Mouse (Mus musculus) thymus, postnatal 0 days (tissue): ENCODE data around the gene Fgfr2. TPM values are rescaled to one million over a fixed set of nuclear protein-coding genes. Genes with fewer than 3 reads are reported as not detected.

Source experiments
- DNase-seq: peaks from one replicate; pipeline ENCODE4 v3.0.0-alpha.2; 2015; ENCODE audit warnings: low spot score
- polyA plus RNA-seq: library from polyadenylated mRNA; unstranded; fragments of >200 nt; fragmentation: Nextera tagmentation; extraction: Ambion mirVana; gene quantifications from 2 replicates; pipeline ENCODE4 v1.2.1, GENCODE M21; 2015

Fgfr2 gene
- polyA plus RNA-seq, 1 experiment from 2014 or later, result 23.6 TPM

DNA sequence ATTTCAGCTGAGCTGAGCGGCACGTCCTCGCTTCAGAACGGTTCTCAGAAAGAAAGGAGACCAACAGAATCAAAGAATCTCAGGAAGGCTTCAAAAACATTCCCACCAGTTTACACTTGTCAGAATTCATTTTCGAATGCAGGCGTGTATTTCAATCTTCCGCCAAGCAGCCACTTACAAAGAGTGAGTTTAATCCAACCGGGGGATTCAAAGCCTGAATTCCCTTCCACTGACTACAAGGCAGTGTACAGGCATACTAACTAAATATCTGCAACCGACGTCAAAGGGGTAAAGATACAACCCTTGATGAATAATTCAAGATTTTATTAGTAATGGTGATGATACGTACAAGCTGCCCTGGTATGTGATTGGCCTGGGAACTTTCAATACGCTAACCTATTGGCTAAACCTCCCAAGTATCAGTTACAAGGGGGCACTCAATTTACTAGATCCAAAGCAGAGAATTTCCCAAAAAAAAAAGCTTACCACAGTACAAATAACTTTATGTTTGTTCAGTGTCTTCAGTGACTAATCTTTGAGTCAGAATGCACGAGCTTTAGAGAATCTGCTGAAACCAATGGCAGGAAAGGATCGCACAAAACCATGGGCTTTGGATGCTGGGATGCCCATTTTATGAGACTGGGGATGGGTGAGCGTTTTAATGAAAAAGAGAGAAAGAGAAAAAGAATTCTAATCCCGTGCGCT lies 2860.5 kb downstream of the Fgfr2 start:
- DNase-seq, result no peak

DNA sequence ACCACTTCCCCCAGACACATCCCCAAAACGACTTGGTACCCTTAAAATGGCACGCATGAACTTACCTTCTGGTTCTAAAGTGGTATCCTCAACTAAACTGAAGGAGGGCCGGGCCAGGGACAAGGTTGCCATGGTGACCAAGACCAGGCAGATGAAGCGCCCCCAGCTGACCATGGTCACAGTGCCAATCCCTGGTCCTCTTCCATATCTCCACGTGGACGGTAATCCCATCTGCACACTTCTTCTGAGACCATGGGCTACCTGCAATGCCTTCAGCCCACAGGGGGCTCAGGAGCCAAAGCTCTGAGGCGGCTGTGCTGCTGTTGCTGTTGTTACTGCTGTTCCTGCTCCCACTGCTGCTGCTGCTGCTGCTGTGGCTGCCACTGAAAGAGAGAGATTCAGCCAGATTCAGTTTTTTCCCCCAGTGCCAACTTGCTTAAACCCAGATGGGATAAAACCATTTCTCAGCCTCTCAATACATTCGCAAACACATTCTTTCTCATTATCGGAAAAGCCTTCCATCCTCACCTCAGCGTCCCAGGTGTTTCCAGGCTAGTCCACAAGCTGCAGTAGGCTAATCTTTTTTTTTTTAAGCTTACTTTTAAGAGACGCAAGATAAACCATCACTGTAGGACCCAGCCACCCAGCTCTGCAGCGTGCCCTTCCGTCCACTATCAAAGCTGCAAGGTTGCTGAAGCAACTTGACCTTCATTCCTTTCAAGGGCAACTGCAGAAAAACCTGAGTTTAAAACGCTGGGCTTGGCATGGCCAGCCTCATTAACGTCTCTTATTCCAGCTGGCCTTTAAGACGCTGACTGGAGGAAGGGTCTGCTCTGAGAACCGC lies 2861.2 kb downstream of the Fgfr2 start:
- DNase-seq, result no peak

DNA sequence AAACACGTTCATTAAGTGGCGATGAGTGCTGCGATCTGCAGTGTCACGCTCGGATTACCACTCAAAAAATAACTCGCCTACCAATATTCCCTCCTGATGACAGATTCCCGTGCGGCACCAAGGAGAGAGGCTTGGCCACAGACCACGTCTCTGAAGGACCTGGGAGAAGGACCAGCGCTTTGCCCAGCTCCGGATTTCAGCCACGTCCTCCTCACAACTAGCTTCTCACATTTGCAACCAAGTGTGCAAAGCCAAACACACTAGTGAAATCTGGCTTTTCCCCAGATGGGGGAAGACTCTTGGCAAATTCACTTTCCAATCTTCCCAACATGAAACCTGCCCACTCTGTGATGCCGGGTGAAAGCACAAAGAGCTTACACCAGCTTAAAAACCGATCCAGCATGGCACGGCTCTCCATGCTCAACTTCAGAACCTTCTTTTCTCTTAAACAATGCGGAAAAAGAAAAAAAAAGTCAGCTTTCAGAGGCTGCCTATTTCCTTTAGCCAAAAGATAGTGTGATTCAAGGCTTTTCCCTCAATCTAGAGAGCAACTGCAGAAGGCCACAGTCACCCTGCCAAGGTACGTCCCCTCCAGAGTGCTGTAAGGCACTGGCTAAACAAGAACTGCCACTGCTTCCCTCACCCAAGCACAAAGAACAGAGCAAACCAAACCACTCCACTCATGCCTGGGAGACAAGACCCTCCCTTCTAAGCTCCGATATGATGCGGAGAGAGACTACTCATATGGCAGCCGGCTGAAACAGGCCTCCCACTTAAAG lies 2862.1 kb downstream of the Fgfr2 start:
- no peak for DNase-seq

DNA sequence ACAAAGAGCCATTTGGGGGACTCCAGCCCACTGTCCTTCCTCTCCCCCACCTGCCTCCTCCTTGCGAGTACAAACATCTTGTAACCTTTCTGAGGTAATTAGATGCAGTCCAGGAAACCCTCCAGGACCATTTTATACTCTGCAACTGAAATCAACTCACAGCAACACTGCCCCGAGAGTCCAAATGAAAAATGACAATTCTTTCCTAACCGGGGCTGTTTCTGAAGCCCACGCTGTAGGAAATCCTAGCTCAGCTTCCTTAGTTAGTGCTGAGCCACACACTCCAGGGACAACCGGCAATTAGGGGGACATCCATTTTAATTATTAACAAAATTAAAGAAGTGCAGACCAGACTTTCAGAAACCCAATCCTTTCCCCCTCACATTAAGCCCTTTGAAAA lies 2863.1 kb downstream of the Fgfr2 start:
- no peak for DNase-seq

DNA sequence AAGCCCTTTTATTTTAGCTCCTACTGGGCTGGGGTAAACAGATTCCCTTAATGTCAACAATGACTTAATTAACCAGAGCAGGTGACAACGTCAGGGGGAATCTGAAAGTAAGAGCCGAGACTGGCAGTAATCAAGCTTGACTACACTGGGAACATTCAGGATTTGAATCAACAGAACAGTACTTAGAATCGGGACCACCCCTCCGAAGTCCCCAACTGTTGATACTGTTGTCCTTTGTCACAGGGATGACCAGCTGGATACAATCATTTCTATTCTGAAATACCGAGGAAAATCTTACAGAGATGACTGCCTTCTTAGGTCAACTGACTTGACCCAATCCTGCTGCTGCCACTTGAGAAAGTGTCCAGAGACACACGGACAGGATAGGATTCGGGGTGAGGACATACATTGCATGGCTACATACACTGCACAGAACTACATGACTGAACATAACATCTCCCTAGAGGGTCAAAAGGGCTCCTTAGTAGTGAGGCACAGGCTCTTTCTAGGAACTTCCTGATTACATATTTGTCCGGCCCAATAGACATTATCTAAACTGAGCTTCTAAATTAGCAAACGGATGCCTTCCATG lies 2864.3 kb downstream of the Fgfr2 start:
- no peak for DNase-seq

DNA sequence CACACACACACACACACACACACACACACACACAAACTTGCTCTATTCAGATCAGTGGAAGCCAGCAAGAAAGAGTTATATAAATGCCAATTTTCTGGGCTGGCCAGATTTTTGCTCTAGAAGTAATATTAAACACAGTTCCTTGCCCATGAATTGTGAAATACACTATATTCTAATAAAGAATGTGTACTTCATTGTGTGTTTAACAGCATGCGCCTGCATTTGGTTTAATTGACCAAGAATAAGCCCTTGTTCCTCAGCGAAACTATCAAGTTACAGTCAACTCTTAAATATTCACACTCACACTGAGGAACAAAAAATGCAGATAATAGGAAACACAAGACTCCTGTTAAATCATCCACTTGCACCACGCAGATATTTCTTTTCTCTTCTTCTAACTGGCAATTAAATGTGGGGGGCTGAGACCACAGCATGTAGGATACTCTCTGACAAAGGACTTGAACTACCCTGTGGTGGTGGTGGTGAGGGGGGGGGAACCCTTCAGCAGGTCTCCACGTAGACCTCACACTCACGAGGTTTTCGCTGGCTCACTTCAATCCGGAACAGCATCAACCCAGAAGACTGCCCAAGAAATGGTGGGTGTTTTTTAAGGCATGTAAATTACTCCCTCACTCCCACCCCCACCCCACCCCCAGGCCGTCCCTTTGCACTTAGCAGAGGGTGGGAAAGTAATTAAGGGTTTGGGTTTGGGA lies 2865.0 kb downstream of the Fgfr2 start:
- no peak for DNase-seq

DNA sequence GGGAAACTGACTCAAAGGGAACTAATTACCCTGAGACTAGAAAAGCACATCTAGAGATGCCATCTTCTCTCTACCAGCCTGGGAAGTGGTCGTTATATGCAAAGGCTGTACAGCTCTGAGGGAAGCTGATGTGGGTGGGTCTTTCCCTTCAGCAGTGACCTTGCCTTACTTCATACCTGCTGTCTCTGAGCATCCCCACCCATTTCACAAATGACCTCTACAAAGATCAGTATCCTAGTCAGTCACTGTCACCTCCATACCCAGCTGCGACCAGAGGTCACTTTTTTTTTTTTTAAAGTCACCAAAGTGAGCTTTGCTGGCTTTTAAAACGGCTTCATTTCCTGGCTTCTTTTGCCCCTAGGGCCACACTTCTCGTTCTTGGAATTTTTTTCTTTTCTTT lies 2869.9 kb downstream of the Fgfr2 start:
- DNase-seq, result no peak

DNA sequence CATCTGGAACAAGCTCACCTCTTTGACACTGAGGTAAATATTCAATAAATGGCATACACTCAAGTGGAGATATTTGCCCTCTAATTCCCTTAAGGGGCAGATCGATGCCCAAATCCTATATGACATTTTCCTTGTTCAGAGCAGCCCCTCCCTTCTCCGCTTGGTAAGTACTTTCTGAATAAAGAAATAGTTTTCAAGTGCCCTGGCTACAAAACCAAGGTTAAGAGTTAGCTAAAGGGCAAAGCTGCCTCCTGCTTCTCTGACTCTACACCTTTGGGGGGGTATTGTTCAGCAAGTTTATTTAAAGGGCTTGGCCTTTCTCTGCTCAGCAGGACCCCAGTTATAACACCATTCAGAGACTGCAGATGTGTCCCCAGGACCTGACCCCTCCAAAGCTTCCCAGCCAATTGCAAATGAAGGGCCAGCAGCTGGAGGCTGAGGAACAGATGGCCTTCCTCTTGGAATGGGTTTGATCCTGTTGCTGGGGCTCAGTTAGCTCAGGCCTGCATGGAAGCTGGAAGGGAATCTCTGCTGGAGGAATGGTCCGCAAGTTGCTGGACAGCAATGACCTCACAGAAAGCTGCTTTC lies 2871.1 kb downstream of the Fgfr2 start:
- no peak for DNase-seq

DNA sequence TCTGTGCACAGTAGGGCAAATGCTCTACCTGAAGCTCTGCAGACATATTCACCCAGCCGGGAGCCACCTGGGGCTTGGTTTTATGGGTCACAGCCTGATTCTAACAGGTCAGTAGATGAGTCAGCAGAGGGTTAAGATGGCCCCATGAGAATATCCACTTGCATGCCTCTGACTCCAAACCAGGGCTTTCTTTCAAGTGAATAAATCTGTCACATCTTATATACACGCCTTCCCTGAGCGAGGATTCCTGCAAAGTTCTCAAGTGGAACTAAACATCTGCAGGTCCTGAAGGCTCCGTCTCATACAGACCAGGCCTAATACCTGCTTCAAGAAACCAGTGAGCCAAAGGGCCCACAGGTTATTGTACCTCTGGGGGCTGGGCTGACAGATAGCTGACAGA lies 2872.2 kb downstream of the Fgfr2 start:
- no peak for DNase-seq

DNA sequence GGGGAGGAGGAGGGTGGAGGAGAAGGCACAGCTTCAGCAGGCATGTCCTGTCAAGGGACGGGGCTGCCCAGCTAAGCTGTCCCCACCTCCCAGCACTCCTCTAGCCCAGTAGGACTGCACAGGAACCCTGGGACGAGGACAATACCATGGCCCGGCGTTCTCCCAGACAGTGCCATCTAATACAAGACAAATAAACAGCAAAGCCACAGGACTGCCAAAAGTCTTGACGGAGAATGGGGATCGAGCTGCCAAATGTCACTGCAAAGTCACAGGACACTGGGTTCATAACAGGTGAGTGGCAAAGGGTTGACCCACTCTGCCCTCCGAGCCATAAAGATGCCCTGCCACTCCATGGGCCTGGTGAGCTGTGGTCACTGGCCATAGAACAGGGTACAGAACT lies 2874.7 kb downstream of the Fgfr2 start:
- DNase-seq, result no peak

DNA sequence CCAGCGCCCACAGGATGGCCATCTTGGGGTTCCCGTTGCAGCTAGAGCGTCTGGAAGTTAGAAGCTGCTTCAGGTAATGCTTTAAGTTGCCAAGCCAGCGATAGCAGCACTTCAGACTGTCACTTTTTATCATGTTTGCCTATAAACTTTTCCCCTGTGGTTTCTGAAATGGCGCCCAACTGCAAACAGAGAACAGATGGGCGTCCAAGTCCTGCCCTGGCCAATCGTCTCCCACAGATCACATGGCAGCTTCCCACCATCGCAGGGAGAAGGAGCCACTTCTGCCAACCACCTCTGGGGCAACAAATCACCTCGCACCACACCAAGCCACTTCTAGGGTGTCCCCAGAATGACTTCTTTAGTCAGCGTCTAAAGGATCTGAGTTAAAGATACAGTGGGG lies 2875.3 kb downstream of the Fgfr2 start:
- DNase-seq, result no peak

DNA sequence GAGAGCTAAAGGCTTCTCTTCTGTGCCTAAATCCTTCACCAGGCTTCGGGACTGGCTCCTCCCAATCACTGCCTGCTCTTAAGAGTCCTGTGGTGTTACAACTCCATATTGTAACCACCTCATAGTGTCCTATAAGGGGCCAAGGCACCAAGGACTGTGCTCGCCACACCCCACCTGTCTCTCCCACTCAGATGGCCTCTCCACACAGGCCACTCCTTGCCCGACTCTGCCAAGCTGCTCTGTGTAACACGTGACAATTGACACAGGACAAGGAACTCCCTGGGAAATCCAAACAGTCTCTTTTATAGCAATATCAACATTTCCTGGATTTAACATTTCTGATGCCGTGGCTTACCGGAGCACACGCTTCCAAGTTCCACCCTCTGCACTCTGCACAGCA lies 2876.7 kb downstream of the Fgfr2 start:
- no peak for DNase-seq

DNA sequence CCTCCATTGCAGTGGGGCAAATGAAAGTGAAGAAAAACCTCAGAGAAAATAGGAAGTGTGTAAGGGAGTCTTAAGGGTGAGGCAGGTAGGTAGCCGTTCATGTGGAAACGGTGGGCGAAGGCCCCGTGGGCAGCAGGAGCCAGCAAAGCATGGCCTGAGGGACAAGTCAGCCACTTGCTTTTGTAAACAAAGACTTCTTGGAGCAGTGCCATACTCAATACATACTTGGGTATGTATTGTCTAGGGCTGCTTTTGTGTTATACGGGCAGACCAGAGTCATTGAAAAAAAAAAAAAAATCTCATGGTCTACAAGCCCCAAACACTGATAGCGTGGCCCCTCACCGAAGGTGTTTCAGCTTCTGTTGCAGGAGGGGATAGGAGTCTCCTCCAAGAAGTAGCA lies 2878.6 kb downstream of the Fgfr2 start:
- no peak for DNase-seq

DNA sequence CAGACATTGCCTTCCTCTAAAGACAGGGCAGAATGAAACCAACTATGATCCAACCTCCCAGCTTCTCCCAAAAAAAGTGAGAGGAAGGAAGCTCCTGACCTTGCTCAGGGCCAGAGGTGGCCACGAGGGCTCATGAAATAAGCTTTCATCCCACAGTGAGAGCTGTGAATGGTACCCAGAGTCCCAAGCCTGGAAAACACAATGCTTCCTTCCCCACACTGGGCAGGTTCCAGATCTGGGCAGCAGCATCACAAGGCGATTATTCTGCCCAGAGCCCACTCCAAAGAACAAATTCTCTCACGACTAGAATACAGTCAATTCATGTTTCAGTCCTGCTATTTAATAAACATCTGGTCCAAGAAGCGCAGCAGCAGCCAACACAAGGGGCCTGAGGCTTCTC lies 2879.3 kb downstream of the Fgfr2 start:
- DNase-seq, result no peak

DNA sequence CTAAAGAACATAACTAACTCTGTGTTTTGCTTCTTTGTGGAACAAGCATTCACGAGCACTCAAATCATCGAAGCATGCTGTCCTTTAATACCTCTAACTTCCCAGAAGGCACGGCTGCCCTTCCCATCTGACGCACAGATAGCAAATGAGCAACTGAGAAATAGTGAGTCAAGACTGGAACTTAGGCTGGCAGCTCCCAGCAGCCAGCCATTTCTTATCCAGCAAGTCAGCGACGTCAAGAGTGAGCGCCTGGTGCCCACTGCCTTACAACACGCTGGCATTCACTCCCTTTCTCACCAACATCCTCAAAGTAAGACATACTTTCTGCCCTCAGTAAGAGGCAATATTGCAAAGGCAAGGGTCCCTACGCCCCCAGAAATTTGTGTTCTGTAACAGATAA lies 2883.0 kb downstream of the Fgfr2 start:
- no peak for DNase-seq

DNA sequence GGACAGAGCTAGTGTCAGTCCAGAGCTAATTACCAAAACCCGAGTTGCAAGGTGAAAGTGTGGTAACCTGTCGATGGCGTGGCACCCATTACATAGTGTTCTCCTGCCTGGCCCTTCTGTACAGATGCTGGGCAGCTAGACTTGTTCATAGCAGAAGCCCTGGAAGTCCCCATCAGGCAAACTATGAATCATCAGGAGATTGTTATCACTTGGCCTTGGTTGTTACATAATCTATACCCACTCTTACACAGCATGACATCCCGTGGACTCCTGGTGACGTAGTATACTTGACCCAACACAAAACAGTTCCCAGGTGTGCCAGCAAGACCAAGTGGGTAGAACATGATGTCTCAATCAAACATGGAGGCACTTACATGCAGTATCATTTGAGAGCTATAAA lies 2885.9 kb downstream of the Fgfr2 start:
- DNase-seq, result no peak

DNA sequence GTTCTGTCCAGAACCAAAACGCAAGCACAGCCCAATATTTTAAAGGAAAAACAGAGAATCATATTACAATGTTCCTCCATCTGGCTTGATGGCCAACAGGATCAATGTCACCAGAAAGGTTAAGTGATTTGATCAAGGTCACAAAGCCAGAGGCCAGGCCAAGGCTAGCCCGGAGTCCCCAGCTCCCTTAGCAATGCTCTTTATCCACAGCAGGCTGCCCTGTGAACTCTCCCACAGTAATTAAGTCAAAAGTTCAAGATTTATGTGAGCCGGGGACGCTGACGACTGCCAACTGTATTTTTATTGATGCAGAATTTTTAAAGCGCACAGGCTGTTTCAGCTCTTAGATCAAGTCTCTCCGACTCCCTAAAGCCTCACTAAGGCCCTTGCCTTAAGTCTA lies 2889.4 kb downstream of the Fgfr2 start:
- DNase-seq, result no peak

DNA sequence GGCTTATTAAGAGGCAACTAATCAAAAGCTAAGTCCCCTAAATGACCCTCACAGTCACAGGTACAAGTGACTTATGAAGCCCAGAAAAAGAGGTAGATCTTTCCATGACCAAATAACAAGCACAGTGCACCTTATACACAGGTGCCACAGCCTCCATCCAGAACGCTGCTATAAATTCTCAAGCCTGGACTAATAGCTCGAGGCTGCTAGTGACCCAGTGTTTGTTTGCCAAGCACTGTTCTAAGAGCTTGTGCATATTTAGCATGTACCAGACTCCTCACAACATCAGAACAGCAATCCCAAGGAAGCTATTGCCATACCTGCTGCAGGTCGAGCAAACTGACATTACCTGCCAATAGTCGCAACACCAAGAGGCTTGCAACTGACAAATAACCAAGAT lies 2893.1 kb downstream of the Fgfr2 start:
- no peak for DNase-seq

DNA sequence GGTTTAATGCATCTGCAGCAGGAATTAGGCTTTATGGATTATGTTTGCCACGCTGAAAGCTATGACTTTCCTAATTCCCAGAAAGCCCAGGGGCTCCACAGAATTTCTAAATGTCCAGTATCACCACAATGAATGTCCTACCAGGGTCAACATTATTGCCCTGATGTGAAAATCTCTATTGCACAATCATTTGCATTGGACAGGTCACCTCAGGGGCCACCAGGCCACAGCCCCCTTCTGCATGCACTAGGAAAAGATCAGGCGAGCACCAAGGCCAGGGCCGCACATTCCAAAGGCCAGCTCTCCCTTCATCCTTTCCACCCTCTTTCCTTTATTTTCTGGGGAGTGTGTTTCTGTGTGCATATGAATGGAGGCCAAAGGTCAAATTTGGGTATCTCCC lies 2897.9 kb downstream of the Fgfr2 start:
- DNase-seq, result no peak

DNA sequence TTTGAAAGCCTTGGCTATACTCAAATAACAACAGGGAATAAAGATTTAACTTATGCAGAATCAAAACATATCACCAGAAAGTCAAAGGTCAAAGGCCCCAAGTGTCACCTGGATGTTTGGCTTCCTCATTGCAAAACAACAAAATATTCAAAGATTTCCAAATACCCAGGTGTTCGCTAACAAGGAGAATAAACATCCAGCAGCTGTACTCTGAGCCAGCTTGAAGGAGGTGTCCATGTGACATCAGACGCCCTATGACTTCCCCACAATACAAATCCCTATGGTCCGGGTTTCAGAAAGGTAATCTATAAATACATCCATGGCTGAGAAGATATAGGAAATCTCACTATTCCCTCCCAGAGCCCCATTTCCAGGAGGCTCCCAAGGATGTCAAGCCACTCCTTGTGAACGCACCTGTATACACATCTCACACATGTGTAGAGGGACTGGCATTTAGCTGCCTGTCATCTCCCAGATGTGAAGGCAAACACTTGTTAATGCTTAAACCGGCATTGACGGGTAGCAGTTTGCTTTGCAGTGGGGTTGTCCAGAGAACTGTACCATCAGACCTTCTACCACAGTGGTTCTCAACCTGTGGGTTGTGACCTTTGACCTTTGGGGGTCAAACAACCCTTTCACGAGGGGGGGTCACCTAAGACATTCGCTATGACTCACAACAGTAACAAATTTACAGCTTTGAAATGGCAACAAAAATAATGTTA lies 2900.4 kb downstream of the Fgfr2 start:
- no peak for DNase-seq
